Mouse (Mus musculus): Measurements from ENCODE around the gene Hck. TPM values are rescaled to one million over a fixed set of nuclear protein-coding genes. Genes with fewer than 3 reads are reported as not detected.

Hck gene
- polyA plus RNA-seq, 1 experiment from 2014 or later, result 4.9 TPM

DNA sequence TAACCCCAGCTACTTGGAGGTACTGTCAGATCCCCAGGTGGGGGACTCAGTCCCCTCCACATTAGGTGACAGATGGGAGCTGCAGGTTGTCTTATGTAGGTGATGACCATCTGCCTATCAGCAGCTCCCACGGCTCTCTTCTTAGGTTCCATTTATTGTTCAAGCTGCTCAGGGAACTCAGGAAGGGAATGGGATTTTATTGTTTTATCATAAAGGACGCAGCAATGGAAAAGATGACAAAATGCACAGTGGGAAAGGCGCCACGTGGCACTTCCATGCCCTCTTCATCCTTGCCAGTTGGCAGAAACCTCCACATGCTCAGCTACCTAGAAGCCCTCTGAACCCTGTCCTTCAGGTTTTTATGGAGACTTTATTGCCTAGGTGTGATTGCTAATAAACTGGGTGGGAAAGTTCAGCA, 44.8 kb downstream of the Hck start:
- no peaks in the 10 kb centered on the region for H3K9me3 ChIP-seq (replicated peaks; ENCODE audit: control insufficient read depth, low read length, poor library complexity, severe bottlenecking)
- no peak for ATAC-seq
- no peak overlapping the region for H3K4me3 ChIP-seq (ENCODE audit: low read depth, low read length)
- no peak overlapping the region for H3K4me2 ChIP-seq (ENCODE audit: low read length)
- WGBS, result 77% methylated on average over 4 of the region's 4 CpGs
- H3K36me3 ChIP-seq (ENCODE audit: control insufficient read depth, insufficient read depth, low read length), result no peaks in the 10 kb centered on the region
- H3K9ac ChIP-seq (ENCODE audit: low read depth, low read length), result no peak overlapping the region
- no peak overlapping the region for H3K27ac ChIP-seq (ENCODE audit: low read length)
- no peaks in the 10 kb centered on the region; the same call in 1 of the 2 replicates for H3K27me3 ChIP-seq (ENCODE audit: control insufficient read depth, insufficient read depth, low read depth, low read length)
- no peaks in the 10 kb centered on the region for H3K4me1 ChIP-seq (ENCODE audit: control insufficient read depth, insufficient read depth, low read length)

DNA sequence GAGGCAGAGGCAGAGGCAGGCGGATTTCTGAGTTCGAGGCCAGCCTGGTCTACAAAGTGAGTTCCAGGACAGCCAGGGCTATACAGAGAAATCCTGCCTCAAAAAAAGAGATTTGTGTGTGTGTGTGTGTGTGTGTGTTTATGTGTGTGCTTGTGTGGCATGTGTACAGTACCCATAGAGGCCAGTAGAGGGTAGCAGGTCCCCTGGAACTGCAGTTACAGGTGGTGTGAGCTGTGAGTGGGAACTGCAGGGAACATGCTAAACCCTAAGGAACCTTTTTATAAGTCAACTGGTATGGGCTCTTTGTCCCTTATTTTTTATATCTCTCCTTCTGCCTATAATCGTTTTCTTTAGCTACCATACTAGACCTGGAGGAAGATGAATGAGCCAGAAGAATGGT, 49.0 kb downstream of the Hck start:
- WGBS, result 54% methylated on average over 1 of the region's 3 CpGs
- no peak for ATAC-seq
- peaks cover 3% of the 10 kb centered on the region for H3K4me1 ChIP-seq (ENCODE audit: control insufficient read depth, insufficient read depth, low read length)
- no peak overlapping the region for H3K4me2 ChIP-seq (ENCODE audit: low read length)
- H3K36me3 ChIP-seq (ENCODE audit: control insufficient read depth, insufficient read depth, low read length), result no peaks in the 10 kb centered on the region
- H3K4me3 ChIP-seq (ENCODE audit: low read depth, low read length), result no peak overlapping the region
- H3K9me3 ChIP-seq (replicated peaks; ENCODE audit: control insufficient read depth, low read length, poor library complexity, severe bottlenecking), result no peaks in the 10 kb centered on the region
- H3K27me3 ChIP-seq (ENCODE audit: control insufficient read depth, insufficient read depth, low read depth, low read length), result no peaks in the 10 kb centered on the region
- H3K9ac ChIP-seq (ENCODE audit: low read depth, low read length), result no peak overlapping the region
- no peak overlapping the region for H3K27ac ChIP-seq (ENCODE audit: low read length)

DNA sequence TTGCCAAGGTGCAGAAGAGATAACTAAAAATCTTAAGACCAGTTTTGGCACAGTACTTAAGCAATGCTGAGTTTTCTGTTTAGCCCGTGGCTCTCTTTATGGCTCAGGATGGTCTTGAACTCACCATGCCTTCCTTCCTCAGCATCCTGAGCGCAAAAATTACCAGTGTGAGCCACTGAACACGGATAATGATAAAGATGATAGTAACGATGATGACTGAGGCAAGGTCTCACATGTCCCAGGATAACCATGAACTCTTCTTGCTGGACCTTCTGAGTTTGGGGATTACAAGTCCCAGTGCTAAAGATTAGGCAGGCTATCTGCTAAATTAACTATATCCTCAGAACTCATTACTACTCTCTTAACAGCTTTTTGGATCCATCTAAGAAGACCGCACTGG, 51.9 kb downstream of the Hck start:
- no peak overlapping the region for H3K27ac ChIP-seq (ENCODE audit: low read length)
- 85% methylated on average over 5 of the region's 5 CpGs for WGBS
- no peak overlapping the region for H3K4me3 ChIP-seq (ENCODE audit: low read depth, low read length)
- H3K27me3 ChIP-seq (ENCODE audit: control insufficient read depth, insufficient read depth, low read depth, low read length), result no peaks in the 10 kb centered on the region
- ATAC-seq, result no peak
- H3K36me3 ChIP-seq (ENCODE audit: control insufficient read depth, insufficient read depth, low read length), result no peaks in the 10 kb centered on the region
- H3K9ac ChIP-seq (ENCODE audit: low read depth, low read length), result no peak overlapping the region
- H3K4me1 ChIP-seq (ENCODE audit: control insufficient read depth, insufficient read depth, low read length), result peaks cover 10% of the 10 kb centered on the region
- no peaks in the 10 kb centered on the region for H3K9me3 ChIP-seq (replicated peaks; ENCODE audit: control insufficient read depth, low read length, poor library complexity, severe bottlenecking)
- H3K4me2 ChIP-seq (ENCODE audit: low read length), result no peak overlapping the region

DNA sequence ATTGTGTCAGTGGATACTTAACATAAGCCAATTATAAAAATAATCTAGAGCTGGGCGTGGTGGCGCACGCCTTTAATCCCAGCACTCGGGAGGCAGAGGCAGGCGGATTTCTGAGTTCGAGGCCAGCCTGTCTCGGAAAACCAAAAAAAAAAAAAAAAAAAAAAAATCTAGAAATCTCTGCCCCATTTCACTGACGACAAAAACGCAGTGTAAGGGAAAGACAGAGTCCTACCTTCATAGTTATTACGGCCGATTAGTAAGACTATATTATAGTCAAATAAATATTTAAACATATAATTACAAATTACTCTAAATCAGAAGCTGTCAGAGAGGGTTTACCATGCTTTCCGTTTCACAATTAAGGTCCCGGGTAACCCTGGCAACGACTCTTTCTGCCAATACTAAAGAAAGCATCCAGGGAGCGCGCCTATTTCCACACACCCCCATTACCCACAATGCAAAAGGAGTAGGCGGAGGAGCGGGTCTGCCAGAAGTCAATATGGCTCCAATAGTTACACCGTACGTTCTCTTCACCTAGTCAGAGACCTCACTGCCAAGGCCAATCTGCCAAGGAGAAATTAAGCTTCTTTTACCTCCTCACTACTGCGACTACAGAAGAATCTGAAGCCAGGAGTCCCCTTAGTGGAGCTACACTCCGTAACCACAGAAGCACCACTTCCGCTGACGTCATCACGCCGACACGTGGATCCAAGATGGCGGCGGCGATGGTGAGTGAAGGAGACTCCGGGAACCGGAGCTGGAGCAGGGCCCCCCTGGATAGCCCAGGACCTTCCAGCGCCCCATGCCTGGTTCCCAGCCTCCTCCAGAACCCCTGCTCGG, 52.8 kb downstream of the Hck start, which contains the start of gene Tm9sf4:
TSS of gene Tm9sf4 (plus strand) at position 460 of the 840 bp plus-strand sequence.
- Histone ChIP-seq H3K27me3 (ENCODE audit: control insufficient read depth, insufficient read depth, low read depth, low read length) (no peaks in the 10 kb centered on the region), H3K4me3 (ENCODE audit: low read depth, low read length) (peak within 1 kb of the TSS; percentile 88), H3K4me1 (ENCODE audit: control insufficient read depth, insufficient read depth, low read length) (peaks cover 10% of the 10 kb centered on the region), H3K9me3 (replicated peaks; ENCODE audit: control insufficient read depth, low read length, poor library complexity, severe bottlenecking) (no peaks in the 10 kb centered on the region), H3K4me2 (ENCODE audit: low read length) (peak within 1 kb of the TSS; percentile 92), H3K27ac (ENCODE audit: low read length) (peak within 1 kb of the TSS; percentile 98), H3K36me3 (ENCODE audit: control insufficient read depth, insufficient read depth, low read length) (no peaks in the 10 kb centered on the region), H3K9ac (ENCODE audit: low read depth, low read length) (peak within 1 kb of the TSS; percentile 83)
- WGBS, result 9% methylated on average over 34 of the region's 34 CpGs
- ATAC-seq, result peak; percentile 96

DNA sequence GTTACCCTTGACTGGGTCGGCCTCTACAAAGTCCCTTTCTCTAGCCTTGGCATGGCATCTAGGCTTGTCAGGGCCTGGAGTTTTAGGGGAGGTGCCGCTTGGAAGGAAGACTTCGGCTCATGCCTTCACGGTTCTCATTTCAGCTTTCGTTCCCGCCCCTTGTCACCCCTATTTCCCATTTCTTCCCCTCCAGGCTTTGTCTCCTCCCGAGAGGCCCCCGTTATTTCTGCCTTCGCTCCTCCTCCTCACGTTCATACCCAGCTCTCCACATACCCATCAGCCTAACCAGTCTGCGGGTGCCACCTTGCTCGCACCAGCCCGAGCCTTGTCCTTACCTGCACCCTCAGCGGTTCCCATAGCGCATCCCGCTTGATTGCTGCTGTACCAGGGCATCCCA, 53.4 kb downstream of the Hck start:
- H3K9me3 ChIP-seq (replicated peaks; ENCODE audit: control insufficient read depth, low read length, poor library complexity, severe bottlenecking), result no peaks in the 10 kb centered on the region
- peak overlapping the region; percentile 98 for H3K27ac ChIP-seq (ENCODE audit: low read length)
- H3K4me3 ChIP-seq (ENCODE audit: low read depth, low read length), result peak overlapping the region; percentile 88
- H3K27me3 ChIP-seq (ENCODE audit: control insufficient read depth, insufficient read depth, low read depth, low read length), result no peaks in the 10 kb centered on the region
- peak; percentile 79 for ATAC-seq
- H3K36me3 ChIP-seq (ENCODE audit: control insufficient read depth, insufficient read depth, low read length), result no peaks in the 10 kb centered on the region
- peak overlapping the region; percentile 92 for H3K4me2 ChIP-seq (ENCODE audit: low read length)
- WGBS, result under 1% methylated on average over 16 of the region's 16 CpGs
- peaks cover 10% of the 10 kb centered on the region for H3K4me1 ChIP-seq (ENCODE audit: control insufficient read depth, insufficient read depth, low read length)
- peak overlapping the region; percentile 83 for H3K9ac ChIP-seq (ENCODE audit: low read depth, low read length)

DNA sequence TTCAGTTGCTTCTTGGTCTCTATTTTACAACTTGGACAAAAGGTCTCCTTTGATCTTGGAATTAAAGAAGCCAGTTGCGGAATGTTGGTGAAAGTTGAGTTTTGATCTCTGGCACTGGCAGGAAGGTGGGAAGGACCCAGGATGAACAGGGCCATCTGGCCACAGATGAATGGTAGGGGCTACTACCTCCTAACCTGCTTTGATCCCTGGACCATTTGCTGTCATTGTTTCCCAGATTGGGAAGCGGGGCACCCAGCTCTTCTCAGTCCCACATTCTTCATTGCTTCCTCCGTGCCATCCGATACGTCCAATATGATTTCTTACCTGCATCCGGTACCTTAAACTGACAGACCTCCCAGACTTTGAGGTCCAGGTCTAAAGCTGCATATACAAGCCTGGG, 58.9 kb downstream of the Hck start:
- H3K27ac ChIP-seq (ENCODE audit: low read length), result no peak overlapping the region
- peaks cover 16% of the 10 kb centered on the region for H3K4me1 ChIP-seq (ENCODE audit: control insufficient read depth, insufficient read depth, low read length)
- no peak overlapping the region for H3K4me3 ChIP-seq (ENCODE audit: low read depth, low read length)
- ATAC-seq, result no peak
- H3K4me2 ChIP-seq (ENCODE audit: low read length), result no peak overlapping the region
- no peaks in the 10 kb centered on the region for H3K27me3 ChIP-seq (ENCODE audit: control insufficient read depth, insufficient read depth, low read depth, low read length)
- 34% methylated on average over 6 of the region's 6 CpGs for WGBS
- H3K9me3 ChIP-seq (replicated peaks; ENCODE audit: control insufficient read depth, low read length, poor library complexity, severe bottlenecking), result no peaks in the 10 kb centered on the region
- H3K36me3 ChIP-seq (ENCODE audit: control insufficient read depth, insufficient read depth, low read length), result no peaks in the 10 kb centered on the region
- H3K9ac ChIP-seq (ENCODE audit: low read depth, low read length), result no peak overlapping the region

DNA sequence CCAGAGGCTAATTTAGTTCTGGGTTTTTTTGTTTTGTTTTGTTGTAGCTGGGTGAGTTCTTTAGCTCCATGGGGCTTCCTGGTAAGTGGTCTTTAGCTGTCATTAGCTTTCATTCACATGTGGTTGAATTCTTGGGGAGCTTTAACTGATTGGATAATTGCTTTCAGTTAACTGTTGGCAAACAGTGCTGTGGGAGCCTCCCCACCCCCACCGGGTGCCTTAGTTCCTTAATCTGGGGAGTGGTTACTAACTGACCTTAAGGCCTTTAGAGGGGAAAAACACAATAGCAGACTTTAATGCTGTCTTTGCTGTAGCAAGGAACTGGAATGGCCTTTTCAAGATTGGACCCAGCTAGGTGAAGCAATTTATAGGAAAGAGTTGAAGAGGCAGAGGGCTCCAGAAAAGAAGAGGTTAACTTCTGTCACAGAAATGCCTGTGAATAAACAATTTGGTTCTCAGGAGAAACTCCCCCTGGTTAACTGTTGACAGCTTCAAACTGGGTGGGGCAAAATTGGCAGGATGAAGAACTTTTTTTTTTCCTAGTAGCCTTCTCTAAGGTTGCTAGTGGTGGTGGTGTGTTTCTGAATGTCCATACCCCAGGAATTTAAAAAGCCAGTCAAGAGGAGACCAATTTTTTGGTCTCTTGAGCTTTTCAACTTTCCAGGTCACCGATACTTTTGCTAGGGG, 60.0 kb downstream of the Hck start:
- Histone ChIP-seq H3K27me3 (ENCODE audit: control insufficient read depth, insufficient read depth, low read depth, low read length) (no peaks in the 10 kb centered on the region), H3K4me3 (ENCODE audit: low read depth, low read length) (no peak overlapping the region), H3K4me2 (ENCODE audit: low read length) (no peak overlapping the region), H3K4me1 (ENCODE audit: control insufficient read depth, insufficient read depth, low read length) (peaks cover 8% of the 10 kb centered on the region), H3K36me3 (ENCODE audit: control insufficient read depth, insufficient read depth, low read length) (no peaks in the 10 kb centered on the region), H3K9ac (ENCODE audit: low read depth, low read length) (no peak overlapping the region), H3K27ac (ENCODE audit: low read length) (no peak overlapping the region), H3K9me3 (replicated peaks; ENCODE audit: control insufficient read depth, low read length, poor library complexity, severe bottlenecking) (no peaks in the 10 kb centered on the region)
- 8% methylated on average over 2 of the region's 2 CpGs for WGBS
- no peak for ATAC-seq

DNA sequence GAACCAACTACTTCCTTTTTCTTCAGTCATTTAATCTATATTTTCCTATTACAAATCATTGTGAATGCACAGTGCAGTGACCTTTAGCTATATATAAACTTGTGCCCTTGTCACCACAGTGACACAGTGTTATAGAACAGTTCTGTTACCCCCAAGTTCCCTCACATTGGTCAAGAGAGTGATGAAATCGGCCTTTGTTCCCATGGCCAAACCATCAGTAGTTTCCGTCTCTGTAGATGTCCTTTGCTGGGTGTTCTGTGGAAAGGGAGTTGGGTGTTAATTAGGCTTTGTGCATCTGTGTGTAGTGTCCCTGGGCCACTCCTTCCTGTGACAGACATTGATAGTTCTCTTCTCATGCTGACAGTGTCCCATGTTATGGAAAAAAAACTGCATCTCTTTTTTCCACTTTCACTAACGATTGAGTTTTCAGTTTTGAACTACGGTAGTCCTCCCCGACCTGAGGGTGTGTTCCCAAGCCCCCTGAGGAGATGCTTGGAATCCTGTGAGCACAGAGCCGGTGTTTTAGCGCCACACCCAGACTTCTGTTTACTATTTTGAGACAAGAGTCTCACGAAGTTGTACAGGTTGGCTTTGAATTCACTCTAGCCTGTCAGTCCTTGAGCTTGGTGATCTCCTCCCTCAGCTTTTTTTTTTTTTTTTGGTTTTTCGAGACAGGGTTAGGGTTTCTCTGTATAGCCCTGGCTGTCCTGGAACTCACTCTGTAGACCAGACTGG, 62.4 kb downstream of the Hck start:
- H3K9me3 ChIP-seq (replicated peaks; ENCODE audit: control insufficient read depth, low read length, poor library complexity, severe bottlenecking), result no peaks in the 10 kb centered on the region
- WGBS, result 92% methylated on average over 9 of the region's 9 CpGs

More for the DNA sequence above, 62.4 kb downstream of the Hck start:
- Histone ChIP-seq H3K4me2 (ENCODE audit: low read length) (no peak overlapping the region), H3K4me3 (ENCODE audit: low read depth, low read length) (no peak overlapping the region), H3K27me3 (ENCODE audit: control insufficient read depth, insufficient read depth, low read depth, low read length) (no peaks in the 10 kb centered on the region), H3K9ac (ENCODE audit: low read depth, low read length) (no peak overlapping the region), H3K4me1 (ENCODE audit: control insufficient read depth, insufficient read depth, low read length) (peaks cover 8% of the 10 kb centered on the region), H3K27ac (ENCODE audit: low read length) (no peak overlapping the region), H3K36me3 (ENCODE audit: control insufficient read depth, insufficient read depth, low read length) (no peaks in the 10 kb centered on the region)
- ATAC-seq, result no peak
